Mouse (Mus musculus): ENCODE data around the gene Ttll11. TPM values are rescaled to one million over a fixed set of nuclear protein-coding genes. Genes with fewer than 3 reads are reported as not detected.

The Ttll11 gene
- polyA plus RNA-seq, 1 experiment from 2014 or later = 5.7 TPM

- Histone ChIP-seq H3K27ac (replicated peaks) (no peak overlapping the region), H3K9me3 (replicated peaks) (no peaks in the 10 kb centered on the region), H3K9ac (replicated peaks) (no peak overlapping the region), H3K27me3 (replicated peaks) (no peaks in the 10 kb centered on the region), H3K4me2 (no peak overlapping the region), H3K4me3 (replicated peaks) (no peak overlapping the region), H3K4me1 (peaks cover 11% of the 10 kb centered on the region; the same call in 1 of the 2 replicates), H3K36me3 (peaks cover 79% of the 10 kb centered on the region)
- 88% methylated on average over 1 of the region's 1 CpGs for WGBS
- ATAC-seq (ENCODE audit: low FRiP score) = no peak
Measured at GRCm38 (mm10) chr2:35716175-35716574, 263.5 kb downstream of the Ttll11 start.

- Histone ChIP-seq H3K4me3 (replicated peaks) (no peak overlapping the region), H3K9ac (replicated peaks) (no peak overlapping the region), H3K27ac (replicated peaks) (no peak overlapping the region), H3K27me3 (replicated peaks) (no peaks in the 10 kb centered on the region), H3K9me3 (replicated peaks) (no peaks in the 10 kb centered on the region), H3K36me3 (peaks cover 78% of the 10 kb centered on the region), H3K4me2 (no peak overlapping the region), H3K4me1 (peaks cover 11% of the 10 kb centered on the region; the same call in 1 of the 2 replicates)
- whole genome bisulfite sequencing = 94% methylated on average over 3 of the region's 3 CpGs
- ATAC-seq (ENCODE audit: low FRiP score) = no peak
Measured at GRCm38 (mm10) chr2:35715485-35715884, 264.2 kb downstream of the Ttll11 start.

GRCm38 (mm10) chr2:35714742-35715167 lies 265.0 kb downstream of the Ttll11 start:
- no peak overlapping the region for H3K4me3 ChIP-seq (replicated peaks)
- H3K27me3 ChIP-seq (replicated peaks) = no peaks in the 10 kb centered on the region
- H3K36me3 ChIP-seq = peaks cover 78% of the 10 kb centered on the region
- no peak overlapping the region for H3K9ac ChIP-seq (replicated peaks)
- H3K27ac ChIP-seq (replicated peaks) = no peak overlapping the region
- H3K9me3 ChIP-seq (replicated peaks) = no peaks in the 10 kb centered on the region
- 40% methylated on average over 8 of the region's 8 CpGs for WGBS
- ATAC-seq (ENCODE audit: low FRiP score) = no peak
- H3K4me2 ChIP-seq = no peak overlapping the region
- peaks cover 11% of the 10 kb centered on the region; the same call in 1 of the 2 replicates for H3K4me1 ChIP-seq

- WGBS = 78% methylated on average over 7 of the region's 7 CpGs
- no peak for ATAC-seq (ENCODE audit: low FRiP score)
- peaks cover 78% of the 10 kb centered on the region for H3K36me3 ChIP-seq
Measured at GRCm38 (mm10) chr2:35713460-35713859, 266.3 kb downstream of the Ttll11 start.

GRCm38 (mm10) chr2:35712611-35713010 lies 267.1 kb downstream of the Ttll11 start:
- Histone ChIP-seq H3K4me1 (peaks cover 11% of the 10 kb centered on the region; the same call in 1 of the 2 replicates), H3K9ac (replicated peaks) (no peak overlapping the region), H3K27ac (replicated peaks) (no peak overlapping the region), H3K4me2 (no peak overlapping the region), H3K9me3 (replicated peaks) (no peaks in the 10 kb centered on the region), H3K4me3 (replicated peaks) (no peak overlapping the region), H3K36me3 (peaks cover 74% of the 10 kb centered on the region), H3K27me3 (replicated peaks) (no peaks in the 10 kb centered on the region)
- ATAC-seq (ENCODE audit: low FRiP score) = no peak
- 98% methylated on average over 5 of the region's 5 CpGs for WGBS

More at GRCm38 (mm10) chr2:35713460-35713859, 266.3 kb downstream of the Ttll11 start:
- no peaks in the 10 kb centered on the region for H3K27me3 ChIP-seq (replicated peaks)
- H3K27ac ChIP-seq (replicated peaks) = no peak overlapping the region
- no peaks in the 10 kb centered on the region for H3K9me3 ChIP-seq (replicated peaks)
- H3K4me2 ChIP-seq = no peak overlapping the region
- H3K9ac ChIP-seq (replicated peaks) = no peak overlapping the region
- H3K4me1 ChIP-seq = peaks cover 11% of the 10 kb centered on the region; the same call in 1 of the 2 replicates
- H3K4me3 ChIP-seq (replicated peaks) = no peak overlapping the region

GRCm38 (mm10) chr2:35703241-35703640 lies 276.5 kb downstream of the Ttll11 start:
- ATAC-seq (ENCODE audit: low FRiP score) = no peak
- Histone ChIP-seq H3K4me1 (peaks cover 43% of the 10 kb centered on the region), H3K9me3 (replicated peaks) (no peaks in the 10 kb centered on the region), H3K27ac (replicated peaks) (no peak overlapping the region; the same call in none of the 2 replicates), H3K27me3 (replicated peaks) (no peaks in the 10 kb centered on the region), H3K9ac (replicated peaks) (no peak overlapping the region), H3K36me3 (peaks cover 10% of the 10 kb centered on the region; the same call in 1 of the 2 replicates), H3K4me3 (replicated peaks) (no peak overlapping the region), H3K4me2 (no peak overlapping the region)
- WGBS = 86% methylated on average over 3 of the region's 3 CpGs

- no peak overlapping the region for H3K4me2 ChIP-seq
- H3K36me3 ChIP-seq = peaks cover 6% of the 10 kb centered on the region; the same call in 1 of the 2 replicates
- peaks cover 43% of the 10 kb centered on the region for H3K4me1 ChIP-seq
- no peak overlapping the region for H3K9ac ChIP-seq (replicated peaks)
- H3K27me3 ChIP-seq (replicated peaks) = no peaks in the 10 kb centered on the region
- H3K9me3 ChIP-seq (replicated peaks) = no peaks in the 10 kb centered on the region
- no peak overlapping the region for H3K4me3 ChIP-seq (replicated peaks)
- 40% methylated on average over 6 of the region's 6 CpGs for WGBS
- ATAC-seq (ENCODE audit: low FRiP score) = no peak
- H3K27ac ChIP-seq (replicated peaks) = no peak overlapping the region; the same call in 1 of the 2 replicates
Measured at GRCm38 (mm10) chr2:35702608-35703007, 277.1 kb downstream of the Ttll11 start.

GRCm38 (mm10) chr2:35702001-35702400 lies 277.7 kb downstream of the Ttll11 start:
- Histone ChIP-seq H3K27me3 (replicated peaks) (no peaks in the 10 kb centered on the region), H3K4me2 (no peak overlapping the region), H3K4me3 (replicated peaks) (no peak overlapping the region), H3K4me1 (peaks cover 46% of the 10 kb centered on the region), H3K9ac (replicated peaks) (no peak overlapping the region), H3K36me3 (peaks cover 6% of the 10 kb centered on the region; the same call in 1 of the 2 replicates), H3K27ac (replicated peaks) (no peak overlapping the region; the same call in 1 of the 2 replicates), H3K9me3 (replicated peaks) (no peaks in the 10 kb centered on the region)
- no peak for ATAC-seq (ENCODE audit: low FRiP score)
- WGBS = 90% methylated on average over 7 of the region's 7 CpGs

Other genes with a start within 250 kb of the Ttll11 start
- gene Ndufa8, start 69.5 kb upstream of the Ttll11 start, polyA plus RNA-seq (2015; fragmentation: Nextera tagmentation; extraction: Ambion mirVana) = 337 and 374 TPM in 2 replicates
- 1.3 and 1.4 TPM in 2 replicates for gene Morn5, start 69.5 kb upstream of the Ttll11 start, polyA plus RNA-seq (2015; fragmentation: Nextera tagmentation; extraction: Ambion mirVana)
- 0.67 and 1.2 TPM in 2 replicates for gene Lhx6, start 125.5 kb upstream of the Ttll11 start, polyA plus RNA-seq (2015; fragmentation: Nextera tagmentation; extraction: Ambion mirVana)
- gene Mrrf, start 156.5 kb upstream of the Ttll11 start, polyA plus RNA-seq (2015; fragmentation: Nextera tagmentation; extraction: Ambion mirVana) = 20.0 and 27.1 TPM in 2 replicates
- 105 and 112 TPM in 2 replicates for gene Rbm18, start 156.9 kb upstream of the Ttll11 start, polyA plus RNA-seq (2015; fragmentation: Nextera tagmentation; extraction: Ambion mirVana)